Mouse (Mus musculus) left cerebral cortex, postnatal 10 days (tissue): ENCODE data around the gene Ints2. TPM values are rescaled to one million over a fixed set of nuclear protein-coding genes. Genes with fewer than 3 reads are reported as not detected.
"Not testable (repeated sequence)": the region's sequence is repeated elsewhere in the genome, so short reads cannot be mapped to it uniquely, and the experiment has no call there.

Experiments
- DNase-seq, 2 experiments: peaks; one replicate each; pipeline ENCODE4 v3.0.0; 2021 to 2022; ENCODE audit warnings: low spot score in 2 of 2, mixed read lengths in 1 of 2; ENCODE audit errors: extremely low spot score in 1 of 2
- intact Hi-C: fragments of 180-260 bp; cut with DNase I; formaldehyde crosslinking; loops from one replicate; pipeline ENCODE4 v1.15.1; 2025
- total RNA-seq, 2 experiments: library from RNA; stranded (reverse); gene quantifications; 2 replicates each; pipeline ENCODE4 v1.2.3; 2021

The Ints2 gene
- total RNA-seq: 10 to 100 TPM; 27.1 to 28.7 TPM

- intact Hi-C loops: loop anchor here (10.0 kb wide), 1 partner anchor 227 kb away; the partner anchor contains the start of gene Rnft1
- peak; percentile 93 to 96 for DNase-seq
These were observed at the start of gene Ints2 for GRCm38 (mm10) chr11:86257460-86258076. TSS of gene Ints2 (minus strand) at chr11:86257575.

- intact Hi-C loops, DNase-seq: not testable (repeated sequence)
These were observed 34.8 kb upstream of the Ints2 start for GRCm38 (mm10) chr11:86292201-86292600.

GRCm38 (mm10) chr11:86291714-86292113, 34.3 kb upstream of the Ints2 start:
- intact Hi-C loops: no loop called here
- DNase-seq: no peak

- no peak for DNase-seq
- intact Hi-C loops: no loop called here
These were observed 28.4 kb upstream of the Ints2 start for GRCm38 (mm10) chr11:86285729-86286128.

- intact Hi-C loops: no loop called here
These were observed 21.2 kb upstream of the Ints2 start for GRCm38 (mm10) chr11:86278442-86279102.

GRCm38 (mm10) chr11:86257054-86257453, 321 bp downstream of the Ints2 start:
- intact Hi-C loops: loop anchor here (10.0 kb wide), 1 partner anchor 228 kb away; the partner anchor contains the start of gene Rnft1
- DNase-seq: no peak

More at GRCm38 (mm10) chr11:86278442-86279102, 21.2 kb upstream of the Ints2 start:
- DNase-seq: no peak

GRCm38 (mm10) chr11:86253342-86253741, 4.0 kb downstream of the Ints2 start:
- no peak for DNase-seq
- intact Hi-C loops: loop anchor here (10.0 kb wide), 1 partner anchor 231 kb away; the partner anchor contains the start of gene Rnft1

GRCm38 (mm10) chr11:86232446-86232845, 24.9 kb downstream of the Ints2 start:
- DNase-seq: no peak
- intact Hi-C loops: no loop called here

GRCm38 (mm10) chr11:86231781-86232350, 25.5 kb downstream of the Ints2 start:
- no peak for DNase-seq
- intact Hi-C loops: no loop called here

GRCm38 (mm10) chr11:86226646-86227180, 30.7 kb downstream of the Ints2 start:
- intact Hi-C loops: no loop called here
- no peak for DNase-seq

GRCm38 (mm10) chr11:86225761-86226160, 31.6 kb downstream of the Ints2 start:
- DNase-seq: no peak
- intact Hi-C loops: no loop called here

- intact Hi-C loops: no loop called here
- no peak for DNase-seq
These were observed 45.6 kb downstream of the Ints2 start for GRCm38 (mm10) chr11:86211803-86212202.

GRCm38 (mm10) chr11:86209123-86209522, 48.3 kb downstream of the Ints2 start:
- intact Hi-C loops: no loop called here
- DNase-seq: no peak

- DNase-seq: no peak
These were observed 51.5 kb downstream of the Ints2 start for GRCm38 (mm10) chr11:86205876-86206275.

GRCm38 (mm10) chr11:86205031-86205430, 52.3 kb downstream of the Ints2 start:
- DNase-seq: no peak
- intact Hi-C loops: no loop called here

More at GRCm38 (mm10) chr11:86205876-86206275, 51.5 kb downstream of the Ints2 start:
- intact Hi-C loops: no loop called here

- DNase-seq: peak in 1 of 2 experiments; percentile 52
- intact Hi-C loops: no loop called here
These were observed 55.3 kb downstream of the Ints2 start for GRCm38 (mm10) chr11:86201901-86202675.

GRCm38 (mm10) chr11:86201037-86201786, 56.2 kb downstream of the Ints2 start, which contains the start of gene Brip1:
TSS of gene Brip1 (minus strand) at chr11:86201193.
- intact Hi-C loops: no loop called here
- peak; percentile 92 to 93 for DNase-seq

GRCm38 (mm10) chr11:86200460-86201021, 56.8 kb downstream of the Ints2 start:
- intact Hi-C loops: no loop called here
- DNase-seq: peak in 1 of 2 experiments; percentile 26
